Mouse (Mus musculus): Measurements from ENCODE around the gene Ndufs3.
A peak's percentile ranks its signal among the peaks of the same experiment; 100 is the strongest.
"Not testable (repeated sequence)": the region's sequence is repeated elsewhere in the genome, so short reads cannot be mapped to it uniquely, and the experiment has no call there.

Gene Ndufs3

DNA sequence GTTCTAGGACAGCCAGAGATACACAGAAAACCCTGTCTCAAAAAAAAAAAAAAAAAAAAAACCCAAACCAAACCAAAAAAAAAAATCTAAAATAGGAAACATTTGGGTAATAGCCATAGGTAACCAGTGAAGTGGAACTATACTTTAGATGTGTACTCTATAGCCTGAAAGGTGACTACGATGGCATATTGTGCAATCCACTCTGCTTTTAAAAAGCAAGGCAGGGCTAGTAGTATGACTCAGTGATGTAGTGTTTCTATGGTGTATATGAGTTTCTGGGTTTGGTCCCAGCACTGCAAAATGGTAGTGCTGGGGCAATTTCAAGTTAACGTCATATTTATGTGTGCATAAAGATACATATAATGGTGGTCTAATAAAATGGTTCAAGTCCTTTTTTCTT is 2.1 kb upstream of the Ndufs3 start:
- no peak for DNase-seq (ENCODE audit: low read depth)

DNA sequence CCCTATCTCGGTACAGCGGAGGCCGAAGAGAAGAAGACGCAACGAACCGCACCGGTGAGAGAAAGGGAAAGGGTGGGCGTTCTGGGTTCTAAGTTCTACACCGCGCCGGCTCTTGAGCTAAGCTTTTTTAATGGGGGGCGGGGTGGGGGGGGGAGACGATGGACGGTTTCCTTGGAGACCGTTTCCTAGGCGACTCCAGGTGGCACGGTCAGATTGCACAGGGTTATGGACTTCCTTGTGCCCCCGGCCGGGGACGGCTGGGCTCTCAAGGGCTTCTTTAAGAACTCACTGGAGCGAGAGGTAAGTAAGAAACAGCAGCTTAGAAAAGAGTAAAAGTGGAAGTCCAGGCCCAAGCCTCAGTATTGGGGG is 213 bp upstream of the Ndufs3 start:
- DNase-seq (ENCODE audit: low read depth) = no peak

DNA sequence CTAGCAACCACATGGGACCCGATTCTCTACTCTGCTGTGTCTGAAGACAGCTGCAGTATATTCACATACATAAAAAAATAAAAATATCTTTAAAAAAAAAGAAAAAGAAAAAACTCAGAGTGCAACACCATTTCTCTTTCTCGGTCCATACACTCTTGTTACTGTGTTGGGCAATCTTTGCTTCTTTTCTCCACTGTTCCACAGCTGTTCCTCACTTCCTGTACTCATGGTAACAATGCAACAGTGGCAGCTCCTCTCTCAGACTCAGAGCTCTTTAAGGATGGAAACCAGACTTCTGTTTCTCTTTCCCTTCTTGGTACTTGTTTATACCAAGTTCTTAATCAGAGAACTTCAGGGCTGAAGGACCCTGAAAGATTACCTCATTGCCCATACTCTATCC is 1.2 kb downstream of the Ndufs3 start:
- DNase-seq (ENCODE audit: low read depth) = no peak

DNA sequence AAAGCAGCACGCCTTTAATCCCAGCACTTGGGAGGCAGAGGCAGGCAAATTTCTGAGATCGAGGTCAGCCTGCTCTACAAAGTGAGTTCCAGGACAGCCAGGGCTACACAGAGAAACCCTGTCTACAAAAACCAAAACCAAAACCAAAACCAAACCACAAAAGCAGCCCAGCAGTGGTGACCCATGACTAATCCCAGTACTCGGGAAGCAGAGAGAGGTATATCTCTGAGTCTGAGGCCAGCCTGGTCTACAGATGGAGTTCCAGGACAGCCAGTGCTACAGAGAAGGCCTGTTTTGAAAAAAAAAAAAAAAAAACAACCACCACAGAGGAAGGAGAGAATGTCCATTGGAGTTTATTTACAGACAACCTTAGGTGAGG is 10.3 kb downstream of the Ndufs3 start:
- not testable (repeated sequence) for DNase-seq (ENCODE audit: low read depth)

DNA sequence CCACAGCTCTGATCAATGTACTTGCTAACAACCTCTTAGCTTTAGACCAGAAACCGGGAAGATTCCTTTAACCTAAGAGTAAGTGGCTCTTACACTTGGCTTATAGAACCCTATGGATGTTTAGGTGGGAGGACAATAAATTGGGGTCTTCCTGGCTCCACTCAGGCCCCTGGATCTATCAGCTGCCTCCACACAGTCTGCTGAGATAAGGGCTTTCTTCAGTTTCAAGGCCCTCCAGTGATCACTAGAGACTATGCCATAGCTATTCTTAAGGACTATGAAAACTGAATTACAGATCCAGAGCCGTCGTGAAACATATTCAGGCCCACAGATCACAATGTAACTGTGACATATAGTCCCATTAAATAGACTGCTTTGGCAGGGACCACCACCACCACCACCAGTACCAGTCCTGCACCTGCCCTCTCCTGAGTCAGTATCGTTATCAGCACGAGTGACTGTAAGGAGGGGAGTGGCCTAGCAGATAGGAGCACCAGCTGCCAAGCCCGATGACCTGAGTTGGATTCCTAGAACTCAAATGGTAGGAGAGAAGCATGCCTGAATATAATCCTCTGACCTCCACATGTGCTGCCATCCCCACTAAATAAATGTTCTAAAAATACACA is 10.8 kb downstream of the Ndufs3 start:
- no peak for DNase-seq (ENCODE audit: low read depth)

DNA sequence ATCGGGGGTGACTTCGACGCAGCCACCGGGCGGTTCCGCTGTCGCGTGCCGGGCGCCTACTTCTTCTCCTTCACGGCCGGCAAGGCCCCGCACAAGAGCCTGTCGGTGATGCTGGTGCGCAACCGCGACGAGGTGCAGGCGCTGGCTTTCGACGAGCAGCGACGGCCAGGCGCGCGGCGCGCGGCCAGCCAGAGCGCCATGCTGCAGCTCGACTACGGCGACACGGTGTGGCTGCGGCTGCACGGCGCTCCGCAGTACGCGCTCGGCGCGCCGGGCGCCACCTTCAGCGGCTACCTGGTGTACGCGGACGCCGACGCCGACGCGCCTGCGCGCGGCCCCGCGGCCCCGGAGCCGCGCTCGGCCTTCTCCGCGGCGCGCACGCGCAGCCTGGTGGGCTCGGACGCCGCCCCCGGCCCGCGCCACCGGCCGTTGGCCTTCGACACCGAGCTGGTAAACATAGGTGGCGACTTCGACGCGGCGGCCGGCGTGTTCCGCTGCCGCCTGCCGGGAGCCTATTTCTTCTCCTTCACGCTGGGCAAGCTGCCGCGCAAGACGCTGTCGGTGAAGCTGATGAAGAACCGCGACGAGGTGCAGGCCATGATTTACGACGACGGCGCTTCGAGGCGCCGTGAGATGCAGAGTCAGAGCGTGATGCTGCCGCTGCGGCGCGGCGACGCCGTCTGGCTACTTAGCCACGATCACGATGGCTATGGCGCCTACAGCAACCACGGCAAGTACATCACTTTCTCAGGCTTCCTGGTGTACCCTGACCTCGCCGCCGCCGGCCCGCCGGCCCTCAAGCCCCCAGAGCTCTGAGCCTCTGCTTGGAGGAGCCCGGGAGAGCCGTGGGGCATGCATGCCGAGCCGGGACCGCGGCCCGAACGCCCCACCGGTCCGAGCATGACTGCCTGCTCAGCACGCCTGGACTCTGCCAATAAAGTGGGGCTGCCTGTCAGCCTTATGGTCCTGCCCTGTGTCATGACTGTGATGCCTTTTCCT is 14.8 kb downstream of the Ndufs3 start:
- DNase-seq (ENCODE audit: low read depth) = no peak

DNA sequence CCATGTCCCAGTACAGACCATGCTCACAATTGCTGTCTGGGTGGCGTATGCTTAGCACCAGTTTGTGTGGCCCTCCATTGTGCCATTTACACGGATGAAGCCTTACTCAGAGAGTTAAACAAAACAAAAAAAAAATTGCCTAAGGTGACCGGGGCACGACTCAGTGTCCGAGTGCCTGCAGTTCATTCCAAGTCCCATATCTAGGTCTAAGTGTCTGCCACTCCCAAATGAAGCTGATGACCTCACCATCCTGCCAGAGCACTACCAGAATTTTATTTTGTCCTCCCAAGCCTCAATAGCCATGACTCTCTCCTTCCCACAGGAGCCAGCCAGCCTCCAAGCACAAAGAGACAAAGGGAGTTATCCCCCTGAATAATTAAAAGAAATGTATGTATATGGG is 17.0 kb downstream of the Ndufs3 start:
- DNase-seq (ENCODE audit: low read depth) = no peak

DNA sequence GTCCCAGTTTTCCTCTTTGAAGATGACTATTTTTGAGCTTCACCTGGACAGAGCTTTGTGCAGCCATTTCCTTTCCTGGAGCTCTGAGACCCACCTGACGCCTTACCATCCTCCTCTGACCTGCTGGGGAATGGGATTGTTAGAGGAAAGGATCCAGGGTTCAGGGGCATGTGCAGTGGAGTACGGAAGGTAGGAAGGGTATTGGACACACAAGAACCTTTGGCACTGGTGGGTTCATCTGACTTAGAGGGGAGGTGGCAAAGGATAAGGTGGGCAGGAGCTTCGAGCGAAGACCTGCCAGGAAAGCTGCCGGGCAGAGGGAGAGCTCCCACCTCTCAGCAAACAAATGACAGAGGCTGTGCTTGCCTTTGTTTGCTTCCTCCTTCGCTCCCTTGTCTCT is 18.2 kb downstream of the Ndufs3 start:
- no peak for DNase-seq (ENCODE audit: low read depth)

DNA sequence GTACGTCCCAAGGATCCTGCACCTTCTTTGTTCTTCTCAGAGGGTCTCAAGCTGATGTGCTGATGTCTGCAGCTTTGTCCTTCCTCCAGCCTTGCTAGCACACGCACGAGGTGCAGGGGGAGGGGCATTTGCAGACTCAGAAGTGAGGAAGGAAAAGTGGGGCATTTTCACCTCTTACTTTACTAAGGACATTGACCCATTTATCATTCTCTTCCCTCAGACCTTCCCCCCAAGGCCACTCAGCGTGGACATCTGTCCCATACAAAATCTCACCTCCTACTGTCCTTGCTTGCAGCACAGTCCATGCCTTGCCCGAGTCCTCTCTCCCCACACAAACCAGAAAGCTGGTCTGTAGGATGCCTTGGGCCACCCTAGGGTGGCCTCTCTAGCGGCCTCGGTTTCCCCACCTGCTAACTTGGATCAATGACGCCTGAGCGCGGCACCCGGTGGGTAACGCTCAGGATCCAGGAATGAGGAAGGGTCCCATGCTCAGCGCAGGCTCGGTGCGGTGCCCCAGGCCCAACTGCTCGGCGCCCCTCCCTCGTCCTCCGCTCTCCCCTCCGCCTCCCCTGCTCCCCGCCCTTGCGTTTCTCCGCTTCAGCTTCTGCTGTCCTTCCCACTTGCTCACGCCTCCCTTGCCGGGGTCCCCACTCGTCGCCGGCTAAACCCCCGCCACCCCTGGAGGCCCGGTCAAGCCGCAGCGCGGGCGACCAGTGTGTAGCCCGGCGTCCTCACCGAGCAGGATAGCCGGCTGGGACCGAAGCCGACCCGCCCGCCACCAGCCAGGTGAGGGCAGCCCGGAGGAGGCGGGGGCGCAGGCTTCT is 19.2 kb downstream of the Ndufs3 start, which contains the start of gene C1qtnf4:
TSS of gene C1qtnf4 (plus strand) at position 643 of the 824 bp plus-strand sequence.
- no peak for DNase-seq (ENCODE audit: low read depth)

DNA sequence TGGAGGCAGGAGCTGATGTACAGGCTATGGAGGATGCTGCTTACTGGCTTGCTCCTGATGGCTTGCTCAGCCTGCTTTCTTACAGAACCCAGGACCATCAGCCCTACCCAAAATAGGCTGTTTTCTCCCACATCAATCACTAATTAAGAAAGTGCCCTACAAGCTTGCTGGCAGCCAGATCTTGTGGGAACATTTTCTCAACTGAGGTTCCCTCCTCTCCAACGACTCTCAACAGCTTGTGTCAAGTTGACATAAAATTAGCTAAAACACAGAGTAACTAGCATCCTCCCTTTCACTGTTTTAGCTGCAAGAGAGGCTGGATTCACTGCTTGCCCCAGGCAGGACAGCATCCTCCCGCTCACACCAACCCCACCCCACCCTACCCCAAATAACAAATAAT is 22.8 kb downstream of the Ndufs3 start:
- DNase-seq (ENCODE audit: low read depth) = no peak

DNA sequence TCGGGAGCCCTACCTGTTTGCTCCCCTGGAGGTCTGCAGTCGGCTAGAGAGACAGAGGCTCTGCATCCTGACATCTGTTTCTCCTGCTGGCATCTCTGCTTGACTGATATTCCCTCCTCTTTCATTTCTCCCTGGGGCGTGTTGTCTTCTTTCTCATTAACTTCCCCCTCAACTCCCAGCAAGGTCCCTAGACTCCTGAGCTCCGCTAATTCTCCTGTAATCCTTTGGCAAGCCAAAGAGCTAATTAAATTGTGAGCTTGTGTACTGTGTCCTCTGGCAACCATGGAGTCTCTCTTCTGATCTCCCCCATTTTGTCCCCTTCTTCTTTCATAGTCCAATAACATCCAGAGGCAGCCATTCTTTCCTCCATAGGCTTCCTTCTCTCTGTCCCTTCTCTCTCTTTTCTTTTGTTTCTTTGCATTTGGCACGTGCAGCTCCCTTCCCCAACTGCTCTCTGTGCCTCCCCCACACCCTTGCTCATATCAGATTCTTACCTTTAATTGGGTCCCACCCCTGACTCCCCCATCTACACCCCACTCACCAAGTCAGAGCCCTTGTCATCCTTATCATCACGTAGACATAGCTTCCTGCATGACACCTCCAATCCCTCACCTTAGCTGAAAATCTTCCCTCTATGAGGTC is 24.4 kb downstream of the Ndufs3 start:
- DNase-seq (ENCODE audit: low read depth) = no peak

DNA sequence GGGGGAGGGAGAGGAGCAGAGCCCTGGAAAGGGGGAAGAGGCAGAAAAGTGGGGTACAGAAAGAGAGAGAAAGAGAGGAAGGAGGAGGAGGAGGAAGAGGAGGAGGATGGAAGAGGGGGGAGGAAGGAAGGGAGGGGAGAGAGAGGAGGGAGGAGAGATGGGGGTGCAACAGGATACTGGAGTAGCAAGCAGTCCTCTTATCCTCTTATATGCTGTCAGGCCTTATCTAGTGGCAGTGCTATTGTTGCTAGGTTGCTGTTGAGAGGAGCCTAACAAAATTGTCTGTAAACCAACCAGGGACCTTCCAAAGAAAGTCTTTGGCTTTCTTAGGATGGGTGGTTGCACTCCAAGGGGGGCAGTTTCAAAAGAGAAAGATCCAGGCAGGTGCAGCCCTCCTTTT is 25.2 kb downstream of the Ndufs3 start:
- DNase-seq (ENCODE audit: low read depth) = no peak

DNA sequence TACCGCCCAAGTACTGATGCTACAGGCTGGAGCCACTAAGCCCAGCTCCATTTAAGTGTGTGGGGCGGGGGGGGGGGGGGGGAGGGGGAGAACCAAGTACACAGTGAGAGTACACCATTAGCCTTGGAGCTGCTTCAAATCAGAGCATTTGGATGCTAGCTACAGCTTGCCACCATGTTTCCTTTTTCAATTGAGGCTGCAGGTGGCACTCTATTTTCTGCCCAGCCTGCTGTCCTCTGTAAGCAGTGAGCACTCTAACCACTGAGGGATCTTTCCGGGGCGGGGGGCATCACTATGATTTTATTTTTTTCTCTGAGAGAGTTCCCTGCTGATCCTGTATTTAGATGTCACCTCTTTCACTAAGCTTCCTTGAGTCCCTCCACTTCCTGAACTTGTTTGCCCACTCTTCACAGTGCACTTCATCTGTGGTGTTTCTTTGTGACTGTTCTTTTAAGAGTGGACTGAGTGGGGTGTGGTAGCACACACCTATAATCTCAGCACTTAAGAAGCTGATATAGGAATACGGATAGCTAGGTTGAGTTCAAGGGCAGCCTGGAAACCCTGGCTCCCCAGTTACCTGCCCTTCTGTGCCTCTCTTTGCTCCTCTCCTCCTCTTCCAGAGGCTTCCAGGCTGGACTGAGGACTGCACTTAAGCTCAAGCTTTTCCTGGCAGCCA is 26.9 kb downstream of the Ndufs3 start:
- no peak for DNase-seq (ENCODE audit: low read depth)

DNA sequence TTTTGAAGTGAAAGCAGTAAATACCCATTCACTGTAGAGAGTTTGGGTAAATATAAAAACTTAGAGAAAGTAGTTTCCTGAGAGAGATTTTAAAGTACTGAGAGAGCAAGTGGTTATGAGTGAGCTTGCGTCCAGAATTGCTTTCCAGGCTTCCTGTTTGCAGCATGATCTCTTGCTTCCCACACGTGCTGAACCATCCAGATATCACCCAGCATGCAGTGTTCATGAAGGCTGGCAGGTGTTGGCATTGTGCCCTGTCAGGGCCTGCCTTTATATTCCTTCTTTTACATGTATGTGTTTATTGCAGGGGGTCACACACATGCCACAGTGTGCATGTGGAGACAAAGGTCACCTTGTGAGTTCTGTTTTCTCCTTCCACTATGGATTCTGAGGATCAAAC is 29.4 kb downstream of the Ndufs3 start:
- no peak for DNase-seq (ENCODE audit: low read depth)

DNA sequence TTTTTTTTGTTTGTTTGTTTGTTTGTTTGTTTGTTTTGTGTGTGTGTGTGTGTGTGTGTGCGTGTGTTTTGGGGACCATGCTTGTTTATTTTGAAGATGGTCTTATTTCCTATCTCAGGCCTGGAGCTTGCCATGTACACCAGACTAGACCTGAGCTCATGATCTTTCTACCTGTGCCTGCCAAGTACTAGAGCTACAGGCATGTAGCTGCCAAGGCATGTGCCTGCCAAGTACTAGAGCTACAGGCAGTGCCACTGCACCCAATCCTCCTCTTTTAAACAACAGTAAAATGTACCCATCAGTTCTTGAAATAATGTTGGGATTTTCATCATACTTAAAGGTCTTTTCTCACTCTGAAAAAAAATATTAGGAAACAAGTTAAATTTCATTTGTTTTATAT is 30.6 kb downstream of the Ndufs3 start:
- DNase-seq (ENCODE audit: low read depth) = no peak

DNA sequence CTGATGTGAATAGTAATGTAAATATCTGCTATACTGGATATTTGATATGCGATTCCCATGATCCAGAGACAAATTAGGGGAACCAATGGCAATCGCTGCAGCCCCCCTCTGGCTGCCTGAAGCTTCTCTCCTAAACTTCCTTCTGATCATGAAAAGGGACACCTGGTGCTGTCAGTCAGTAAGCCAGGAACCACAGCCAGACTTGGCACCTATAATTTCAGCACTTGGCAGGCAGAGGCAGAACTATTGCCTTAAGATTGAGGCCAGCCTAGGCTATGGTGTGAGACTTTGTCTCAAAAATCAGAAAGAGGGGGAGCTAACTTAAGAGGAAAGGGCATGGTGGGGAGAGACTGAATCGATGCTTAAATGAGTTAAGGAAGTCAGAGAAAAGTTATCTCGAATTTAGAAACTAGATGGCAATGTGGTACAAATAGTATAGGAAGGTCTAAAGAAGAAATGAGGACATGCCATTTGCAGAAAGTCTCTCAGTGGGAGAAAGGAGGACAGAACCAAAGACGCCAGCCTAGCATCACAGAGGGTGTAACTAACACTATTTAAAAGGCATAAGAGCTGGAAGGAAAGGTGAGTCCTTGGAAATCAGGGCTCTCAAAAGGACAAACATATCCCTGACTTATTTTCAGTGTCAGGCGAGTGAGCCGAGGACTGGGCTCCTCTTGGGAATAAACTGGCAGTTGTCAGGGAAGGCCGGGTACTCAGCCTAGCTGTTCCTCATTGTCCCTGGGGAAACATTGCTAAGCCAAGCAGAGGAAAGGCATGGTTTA is 33.3 kb downstream of the Ndufs3 start:
- DNase-seq (ENCODE audit: low read depth) = no peak

DNA sequence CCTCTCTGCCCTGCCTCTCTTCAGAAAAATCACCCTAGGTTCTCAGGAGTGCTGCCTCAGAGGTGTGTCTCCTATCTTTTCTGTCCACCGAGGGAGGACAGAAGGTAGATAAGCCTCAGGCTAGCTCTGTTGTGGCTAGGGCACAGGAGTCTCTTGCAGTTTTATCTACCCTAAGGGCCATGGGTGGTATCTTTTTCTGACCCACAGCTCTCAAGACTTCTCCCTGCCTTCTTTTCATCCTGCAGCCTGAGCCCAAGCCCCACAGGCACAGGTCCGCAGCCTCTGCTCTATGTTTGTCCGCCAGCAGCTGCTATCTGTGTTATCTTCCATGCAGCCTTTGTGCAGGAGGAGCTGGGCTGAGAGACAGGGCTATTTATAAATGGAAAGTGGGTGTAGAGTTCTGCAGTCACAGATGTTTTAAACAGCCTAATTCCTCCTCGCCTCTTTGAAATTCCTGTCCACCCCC is 34.5 kb downstream of the Ndufs3 start:
- no peak for DNase-seq (ENCODE audit: low read depth)

DNA sequence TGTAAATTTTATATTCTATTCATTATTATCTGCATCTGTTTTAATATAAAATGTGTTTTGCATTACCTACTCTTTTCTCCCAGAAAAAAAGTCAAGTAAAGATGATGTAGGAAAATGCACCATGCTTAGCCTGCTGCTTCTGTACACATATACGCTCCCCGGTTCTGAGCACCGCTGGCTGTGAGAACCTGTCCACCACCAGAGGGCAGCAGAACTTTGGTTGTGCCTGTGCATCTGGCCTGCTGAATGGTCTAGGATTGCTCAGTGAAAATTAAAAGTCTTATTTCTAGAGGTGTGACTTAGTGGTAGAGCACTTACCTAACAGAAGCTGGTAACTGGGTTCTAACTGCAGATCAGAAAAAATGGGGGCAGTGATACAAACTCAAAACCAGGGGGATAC is 38.1 kb downstream of the Ndufs3 start:
- peak; percentile 73 for DNase-seq (ENCODE audit: low read depth)

DNA sequence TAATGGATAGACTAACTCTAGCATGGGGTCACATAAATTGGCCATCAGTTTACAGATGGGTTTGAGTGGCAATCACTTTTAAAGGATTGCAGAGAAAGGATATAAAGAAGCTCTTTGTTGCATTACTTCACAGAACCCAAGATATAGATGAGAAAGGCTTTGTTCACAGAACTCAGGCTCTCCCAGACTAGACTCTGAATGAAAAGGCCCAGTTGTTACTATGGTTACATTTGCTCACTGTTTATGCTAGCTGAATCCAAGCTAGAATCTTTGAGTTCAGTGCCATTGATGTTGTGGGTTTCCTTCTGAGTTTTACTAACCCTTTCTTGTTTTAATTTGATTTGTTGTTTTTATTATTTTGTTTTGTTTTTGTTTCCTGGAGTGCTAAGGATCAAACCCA is 40.4 kb downstream of the Ndufs3 start:
- no peak for DNase-seq (ENCODE audit: low read depth)

DNA sequence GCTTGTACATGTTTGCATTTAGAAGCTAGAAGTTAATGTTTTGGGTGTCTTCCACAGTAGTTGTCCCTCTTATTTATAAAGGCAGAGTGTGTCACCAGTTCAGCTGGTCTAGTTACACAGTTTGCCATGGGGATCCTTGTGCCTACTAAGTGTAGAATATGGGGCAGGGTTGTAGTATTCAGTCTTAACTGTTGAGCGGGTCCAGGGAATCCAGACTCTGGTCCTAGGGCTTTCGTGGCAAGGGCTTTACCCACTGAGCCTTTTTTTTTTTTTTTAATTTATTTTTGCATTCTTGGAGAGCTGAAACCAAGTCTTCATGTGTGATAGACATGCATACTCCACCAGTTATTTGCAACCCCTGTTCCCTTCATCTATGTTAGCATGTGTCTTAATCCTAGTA is 43.1 kb downstream of the Ndufs3 start:
- no peak for DNase-seq (ENCODE audit: low read depth)

DNA sequence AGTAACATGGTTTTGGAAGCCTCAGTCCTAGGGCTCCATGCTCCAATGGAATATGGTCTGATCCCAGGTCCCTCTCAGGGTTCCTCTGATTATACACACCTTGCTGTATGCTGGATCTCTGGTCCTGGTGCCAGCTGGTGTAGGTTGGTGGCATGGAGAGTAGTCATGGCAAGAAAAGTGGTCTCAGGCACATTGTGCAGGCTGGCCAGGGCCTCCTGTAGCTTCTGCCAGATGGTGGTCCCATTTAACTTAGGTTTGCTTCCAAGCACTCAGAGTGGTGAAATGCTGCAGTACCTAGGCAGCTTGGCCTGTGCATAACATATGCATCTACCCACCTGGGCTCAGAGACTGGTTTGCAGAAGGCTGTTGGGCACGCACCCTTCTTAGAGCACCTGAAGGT is 54.2 kb downstream of the Ndufs3 start:
- no peak for DNase-seq (ENCODE audit: low read depth)

Data from c-Kit-positive CD71-negative TER-119-negative erythroid progenitor cells, embryonic 14.5 days (primary cell).